Mouse (Mus musculus) kidney, embryonic 14.5 days (tissue): ENCODE measurements at regions not wholly inside any gene's neighbourhood (a gene's known extent, or its start where the extent isn't known, plus 50 kb on each side); places are given as distances from the start of the nearest gene placed in this dataset.

Experiments
- ATAC-seq: fragments of 200-750 bp; cut with Nextera tagmentation; 2 replicates; pipeline ENCODE4 v1.8.0; 2017; ENCODE audit warnings: moderate number of reproducible peaks, mild to moderate bottlenecking, moderate TSS enrichment, moderate library complexity; ENCODE audit not compliant: low FRiP score, low TSS enrichment
- H3K27ac ChIP-seq: fragments of 300-500 bp; sonication (generic); 2 replicates; pipeline ENCODE4 v1.5.1; 2014; ENCODE audit warnings: low read depth, mild to moderate bottlenecking, low read length, moderate library complexity, mixed read lengths
- H3K27me3 ChIP-seq: fragments of 300-500 bp; sonication (generic); 2 replicates; pipeline ENCODE4 v1.6.1; 2014; ENCODE audit warnings: mild to moderate bottlenecking, low read length; ENCODE audit not compliant: control insufficient read depth, insufficient read depth
- H3K36me3 ChIP-seq: fragments of 300-500 bp; sonication (generic); 2 replicates; pipeline ENCODE4 v1.6.1; 2014; ENCODE audit warnings: low read length, mixed read lengths; ENCODE audit not compliant: control insufficient read depth, insufficient read depth
- H3K4me1 ChIP-seq: fragments of 300-500 bp; sonication (generic); 2 replicates; pipeline ENCODE4 v1.6.1; 2014; ENCODE audit warnings: low read length, mixed read lengths; ENCODE audit not compliant: control insufficient read depth, insufficient read depth
- H3K4me2 ChIP-seq: fragments of 300-500 bp; sonication (generic); replicated peaks from 2 replicates; pipeline ENCODE4 v1.6.1; 2014; ENCODE audit warnings: low read depth, mild to moderate bottlenecking, low read length
- H3K4me3 ChIP-seq: fragments of 300-500 bp; sonication (generic); 2 replicates; pipeline ENCODE4 v1.5.1; 2014; ENCODE audit warnings: mild to moderate bottlenecking, low read length
- H3K9ac ChIP-seq: fragments of 300-500 bp; sonication (generic); 2 replicates; pipeline ENCODE4 v1.6.1; 2014; ENCODE audit warnings: low read depth, mild to moderate bottlenecking, low read length, moderate library complexity
- H3K9me3 ChIP-seq: fragments of 300-500 bp; sonication (generic); 2 replicates; pipeline ENCODE4 v1.6.1; 2016; ENCODE audit warnings: low read length; ENCODE audit not compliant: control insufficient read depth
- WGBS: fragments of 180-500 bp; shearing (Covaris S2); extraction: QIAGEN DNeasy Blood & Tissue Kit; methylation state at CpG from one replicate; pipeline ENCODE4 v1.1.7; 2014; 5-methylcytosine and 5-hydroxymethylcytosine counted together

DNA sequence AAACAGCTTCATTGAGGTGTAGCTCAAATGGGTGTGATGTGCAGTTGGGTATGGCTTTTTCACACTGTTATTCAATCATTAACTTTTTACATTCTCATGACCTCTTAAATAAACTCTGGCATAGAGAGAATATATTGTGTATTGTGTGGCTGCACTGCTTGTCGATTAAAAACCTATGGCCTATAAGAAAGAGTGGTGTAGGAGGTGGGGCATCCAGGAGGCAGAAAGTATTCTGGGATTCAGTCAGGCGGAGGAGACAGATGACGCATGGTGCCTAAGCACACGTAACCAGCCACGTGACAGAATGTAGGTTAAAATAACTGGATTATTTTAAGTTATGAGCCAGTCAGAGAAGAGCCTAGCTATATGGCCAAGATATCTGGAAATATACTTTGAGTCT is 78.2 kb upstream of the Slc16a7 start:
- H3K4me3 ChIP-seq: no peak overlapping the region
- no peaks in the 10 kb centered on the region for H3K27me3 ChIP-seq
- 80% methylated on average over 5 of the region's 5 CpGs for WGBS
- H3K27ac ChIP-seq: no peak overlapping the region
- H3K36me3 ChIP-seq: no peaks in the 10 kb centered on the region
- H3K4me1 ChIP-seq: no peaks in the 10 kb centered on the region
- H3K4me2 ChIP-seq: no peak overlapping the region
- ATAC-seq: no peak
- no peaks in the 10 kb centered on the region for H3K9me3 ChIP-seq
- H3K9ac ChIP-seq: no peak overlapping the region

DNA sequence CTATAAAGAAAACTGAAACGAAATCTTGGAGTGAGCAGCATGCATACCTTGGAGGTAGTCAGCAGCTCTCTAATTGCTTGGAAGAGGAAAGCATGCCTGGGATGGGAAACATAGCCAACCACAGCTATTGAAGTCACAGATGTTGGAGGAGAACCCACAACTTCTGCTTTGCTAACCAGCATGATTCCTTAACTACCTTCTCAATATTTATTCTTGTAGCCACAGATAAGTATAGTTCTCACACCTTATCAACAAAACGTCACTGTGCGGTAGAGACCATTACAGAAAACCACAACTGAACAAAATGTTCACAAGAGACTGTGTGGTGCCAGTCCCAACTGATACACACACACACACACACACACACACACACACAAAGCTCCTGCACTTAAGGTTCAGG is 99.1 kb upstream of the Slc16a7 start:
- Histone ChIP-seq H3K4me2 (no peak overlapping the region), H3K27ac (no peak overlapping the region), H3K4me1 (no peaks in the 10 kb centered on the region), H3K9me3 (no peaks in the 10 kb centered on the region), H3K36me3 (no peaks in the 10 kb centered on the region), H3K27me3 (no peaks in the 10 kb centered on the region), H3K9ac (no peak overlapping the region), H3K4me3 (no peak overlapping the region)
- 86% methylated on average over 3 of the region's 3 CpGs for WGBS
- ATAC-seq: no peak

DNA sequence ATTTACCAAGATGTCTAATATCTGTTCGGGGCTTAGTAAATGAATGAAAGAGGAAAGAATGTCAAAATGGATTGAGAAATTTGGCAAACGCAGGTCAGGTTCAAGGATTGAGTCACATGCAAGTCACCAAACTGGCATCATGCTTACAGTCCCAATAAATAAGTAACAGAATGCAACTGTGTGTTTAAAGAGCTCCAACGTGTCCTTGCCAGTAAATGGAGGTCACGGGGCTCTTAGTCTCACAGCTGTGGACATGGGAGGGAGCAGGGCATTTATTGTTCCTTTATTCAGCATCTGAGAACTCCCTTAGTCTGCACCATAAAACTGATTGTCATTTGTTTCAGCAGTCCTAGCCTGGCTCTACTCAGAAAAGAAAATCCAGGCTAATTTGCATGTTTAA is 101.1 kb upstream of the Slc16a7 start:
- no peak for ATAC-seq

DNA sequence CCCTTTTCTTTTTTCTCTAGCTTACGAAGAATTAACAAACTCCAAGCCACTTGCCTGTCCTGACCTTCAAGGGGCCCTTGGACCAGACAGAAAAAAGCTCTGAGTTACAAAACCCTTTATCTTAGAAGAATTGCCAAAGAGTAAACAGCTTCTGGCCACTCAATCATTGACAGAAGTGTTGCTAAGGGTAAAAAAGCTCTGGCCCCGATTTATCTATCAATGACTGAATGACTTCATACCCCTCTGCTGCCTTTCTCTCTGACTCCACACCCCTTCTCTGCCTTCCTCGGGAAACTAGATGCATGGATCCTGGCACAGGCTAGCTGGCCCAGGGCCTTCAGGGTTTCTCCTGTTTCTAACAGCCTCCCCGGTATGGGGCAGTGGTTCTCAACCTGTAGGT is 105.2 kb upstream of the Slc16a7 start:
- no peak overlapping the region for H3K4me3 ChIP-seq
- no peak overlapping the region for H3K9ac ChIP-seq
- no peaks in the 10 kb centered on the region for H3K36me3 ChIP-seq
- no peak for ATAC-seq
- WGBS: 80% methylated on average over 4 of the region's 4 CpGs
- H3K27me3 ChIP-seq: no peaks in the 10 kb centered on the region
- no peak overlapping the region for H3K27ac ChIP-seq
- H3K4me2 ChIP-seq: no peak overlapping the region
- no peaks in the 10 kb centered on the region for H3K4me1 ChIP-seq
- no peaks in the 10 kb centered on the region for H3K9me3 ChIP-seq

More for the DNA sequence above, 101.1 kb upstream of the Slc16a7 start:
- WGBS: 47% methylated on average over 4 of the region's 4 CpGs
- Histone ChIP-seq H3K4me2 (no peak overlapping the region), H3K27me3 (no peaks in the 10 kb centered on the region), H3K27ac (no peak overlapping the region), H3K4me3 (no peak overlapping the region), H3K4me1 (no peaks in the 10 kb centered on the region), H3K9ac (no peak overlapping the region), H3K9me3 (no peaks in the 10 kb centered on the region), H3K36me3 (no peaks in the 10 kb centered on the region)

DNA sequence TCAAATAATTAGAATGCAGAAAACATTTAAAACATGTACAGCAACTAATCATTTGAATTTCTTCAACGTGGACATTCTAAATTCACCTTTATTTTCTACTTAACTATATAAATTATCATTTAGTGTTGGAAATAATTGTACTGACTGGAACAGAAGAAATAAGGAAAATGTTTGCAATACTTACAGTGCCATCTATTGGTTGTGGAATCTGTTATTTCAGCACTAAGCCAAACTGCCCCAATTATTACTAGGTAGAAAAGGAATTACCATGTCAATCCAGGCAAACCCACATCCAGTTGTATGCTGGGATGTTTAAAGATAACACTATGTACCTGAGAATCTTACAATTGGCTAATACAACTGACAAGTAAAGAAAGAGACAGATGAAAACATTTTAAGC is 109.1 kb upstream of the Slc16a7 start:
- no peaks in the 10 kb centered on the region for H3K4me1 ChIP-seq
- H3K4me3 ChIP-seq: no peak overlapping the region
- no peaks in the 10 kb centered on the region for H3K9me3 ChIP-seq
- WGBS: 39% methylated on average over 1 of the region's 1 CpGs
- H3K36me3 ChIP-seq: no peaks in the 10 kb centered on the region
- no peak for ATAC-seq
- no peaks in the 10 kb centered on the region for H3K27me3 ChIP-seq
- H3K4me2 ChIP-seq: no peak overlapping the region
- H3K27ac ChIP-seq: no peak overlapping the region
- H3K9ac ChIP-seq: no peak overlapping the region

DNA sequence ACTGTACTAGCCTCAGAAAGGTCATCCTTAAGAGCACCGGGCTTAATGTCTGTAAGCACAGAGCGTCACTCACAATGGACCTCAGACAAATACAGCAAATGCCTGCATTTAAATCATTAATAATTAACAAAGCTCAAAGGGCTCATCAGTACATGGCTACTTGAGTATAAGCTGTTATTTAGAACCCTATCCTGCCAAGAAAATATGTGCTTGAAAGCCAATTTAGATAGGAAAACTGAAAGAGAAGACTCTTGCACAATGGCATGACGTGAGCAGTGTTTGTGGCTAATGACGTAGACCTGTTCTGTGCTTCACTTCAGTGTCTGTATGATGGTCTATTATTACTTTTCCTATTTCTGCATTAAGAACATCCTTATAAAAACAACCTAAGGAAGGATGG is 111.1 kb upstream of the Slc16a7 start:
- Histone ChIP-seq H3K4me3 (no peak overlapping the region), H3K4me2 (no peak overlapping the region), H3K9me3 (no peaks in the 10 kb centered on the region), H3K27me3 (no peaks in the 10 kb centered on the region), H3K9ac (no peak overlapping the region), H3K27ac (no peak overlapping the region), H3K4me1 (no peaks in the 10 kb centered on the region), H3K36me3 (no peaks in the 10 kb centered on the region)
- no peak for ATAC-seq
- WGBS: 75% methylated on average over 4 of the region's 4 CpGs

DNA sequence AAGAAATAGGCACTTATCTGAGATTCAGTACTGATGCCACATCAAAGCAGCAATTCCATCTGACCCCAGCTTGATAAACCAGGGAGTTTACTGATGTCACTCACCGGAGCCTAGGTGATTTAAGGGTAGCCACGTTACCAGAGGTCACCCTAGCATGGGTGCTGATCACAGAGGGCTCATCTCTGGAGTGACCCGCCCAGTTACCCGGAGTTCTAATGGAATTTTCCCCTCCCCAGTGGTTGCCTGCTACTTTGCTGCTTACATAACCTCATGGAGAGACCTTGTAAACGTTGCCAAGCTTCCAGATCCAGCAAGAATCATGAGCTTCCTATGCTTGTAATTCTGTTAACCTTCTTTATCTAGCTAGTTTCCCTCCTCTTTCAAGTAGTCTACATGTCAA is 125.8 kb upstream of the Slc16a7 start:
- no peak for ATAC-seq
- H3K4me2 ChIP-seq: no peak overlapping the region
- H3K9ac ChIP-seq: no peak overlapping the region
- 34% methylated on average over 5 of the region's 5 CpGs for WGBS
- H3K27me3 ChIP-seq: no peaks in the 10 kb centered on the region
- no peak overlapping the region for H3K27ac ChIP-seq
- no peaks in the 10 kb centered on the region for H3K9me3 ChIP-seq
- no peak overlapping the region for H3K4me3 ChIP-seq
- H3K36me3 ChIP-seq: no peaks in the 10 kb centered on the region
- H3K4me1 ChIP-seq: no peaks in the 10 kb centered on the region

DNA sequence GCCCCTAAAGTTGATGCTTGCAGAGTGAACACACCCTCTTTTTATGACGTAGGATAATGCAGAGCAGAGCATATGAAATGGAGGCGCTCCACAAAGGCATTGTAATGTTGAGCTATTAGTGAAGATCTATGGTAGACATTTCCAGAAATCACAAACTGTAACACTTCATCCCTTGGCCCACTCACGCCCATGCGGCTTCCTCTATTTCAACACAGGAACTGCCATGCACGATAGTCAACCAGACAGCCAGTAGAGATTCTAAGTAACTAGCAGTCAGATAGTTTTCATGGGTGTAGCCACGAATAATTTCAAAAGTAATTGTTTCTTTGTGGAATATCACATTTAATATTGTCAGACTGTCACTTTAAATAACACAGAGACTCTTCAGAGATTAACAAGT is 141.6 kb upstream of the Slc16a7 start:
- H3K9me3 ChIP-seq: no peaks in the 10 kb centered on the region
- no peak overlapping the region for H3K4me3 ChIP-seq
- no peak for ATAC-seq
- H3K9ac ChIP-seq: no peak overlapping the region
- H3K27ac ChIP-seq: no peak overlapping the region
- H3K27me3 ChIP-seq: no peaks in the 10 kb centered on the region
- 93% methylated on average over 6 of the region's 6 CpGs for WGBS
- no peaks in the 10 kb centered on the region for H3K36me3 ChIP-seq
- H3K4me1 ChIP-seq: no peaks in the 10 kb centered on the region
- H3K4me2 ChIP-seq: no peak overlapping the region

DNA sequence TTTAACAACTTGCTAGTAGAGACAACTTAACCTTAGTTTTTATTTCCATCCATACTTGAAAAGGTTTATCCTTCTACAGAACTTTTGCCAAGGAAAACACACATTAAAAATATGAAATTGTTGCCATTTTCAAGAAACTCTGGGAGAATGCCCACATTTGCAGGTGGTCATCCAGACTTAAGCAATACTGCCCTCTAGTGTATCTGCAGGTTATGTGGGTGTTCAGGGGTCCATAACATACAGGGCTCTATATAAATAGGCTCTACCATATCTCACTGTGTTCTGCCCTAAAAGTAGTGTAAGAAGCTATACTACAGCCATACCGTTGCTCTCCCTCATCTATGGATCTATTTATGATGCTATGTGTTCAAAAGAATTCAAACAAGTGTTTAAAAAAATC is 149.1 kb upstream of the Slc16a7 start:
- ATAC-seq: no peak
- Histone ChIP-seq H3K9ac (no peak overlapping the region), H3K27me3 (no peaks in the 10 kb centered on the region), H3K4me1 (no peaks in the 10 kb centered on the region), H3K27ac (no peak overlapping the region), H3K4me3 (no peak overlapping the region), H3K9me3 (no peaks in the 10 kb centered on the region), H3K36me3 (no peaks in the 10 kb centered on the region), H3K4me2 (no peak overlapping the region)
- WGBS: 38% methylated on average over 1 of the region's 1 CpGs
